Mouse (Mus musculus) megakaryocyte, embryonic 14.5 days (primary cell): ENCODE results near the gene Zfp385b.

Experiments used
- FLI1 ChIP-seq: IDR thresholded peaks from 2 replicates; pipeline ENCODE4 v1.6.1; 2012; ENCODE audit warnings: low read length, inconsistent platforms, mixed read lengths
- GATA1 ChIP-seq: IDR thresholded peaks from 3 replicates; pipeline ENCODE4 v1.6.1; 2012; ENCODE audit warnings: mixed read lengths, low read length, inconsistent platforms, borderline replicate concordance

GRCm38 (mm10) chr2:77673770-77674169 is 145.7 kb downstream of the Zfp385b start:
- TF ChIP-seq GATA1, result no peak
- TF ChIP-seq FLI1, result no peak
